Comparison of ENCODE assay signal across 37 mouse cellular contexts in genomic region chr6:48864181-48864580, GRCm38 (mm10). TPM values are rescaled to one million over a fixed set of nuclear protein-coding genes. Genes with fewer than 3 reads are reported as not detected.
A peak's percentile ranks its signal among the peaks of the same experiment; 100 is the strongest.
DNase-seq lines count a peak whose midpoint lies in the region; ATAC-seq and TF ChIP-seq lines count a peak whose summit lies in the region.
"Had no signal": no experiment of that assay in that cellular context is flagged by ENCODE, and none has a peak within 500 bp of the region (broad histone marks: within the 10 kb centered on the region; RNA-seq: fewer than 3 reads in every experiment).

No protein-coding gene starts in this region.

- no peak overlapping the region for H3K27ac ChIP-seq in liver, embryonic 11.5 days (ENCODE audit: low read depth, low read length)
- H3K27ac ChIP-seq in intestine, embryonic 16.5 days (ENCODE audit: low read length), result peak overlapping the region; percentile 94
- H3K27ac ChIP-seq in stomach, postnatal 0 days (replicated peaks), result no peak overlapping the region
- H3K27ac ChIP-seq: forebrain, embryonic 13.5 days; heart, embryonic 15.5 days; hindbrain, embryonic 14.5 days; layer of hippocampus, adult 2 months; limb, embryonic 13.5 days; liver, embryonic 13.5 days; midbrain, embryonic 12.5 days; neural tube, embryonic 12.5 days had no signal

- no peak for ATAC-seq in liver, embryonic 11.5 days (replicated peaks; ENCODE audit: low FRiP score)
- ATAC-seq in intestine, embryonic 16.5 days, result no peak
- no peak for ATAC-seq in stomach, postnatal 0 days (ENCODE audit: low FRiP score, low TSS enrichment)
- ATAC-seq: forebrain, embryonic 13.5 days; inflammation-experienced regulatory T-cells, adult 6 months; lung, postnatal 0 days had no signal

- no peak overlapping the region for H3K9ac ChIP-seq in liver, embryonic 11.5 days (ENCODE audit: low read depth, low read length)
- 0 out of 2 replicates have a peak overlapping the region, but pooled peaks have one; percentile 13 for H3K9ac ChIP-seq in intestine, embryonic 16.5 days (ENCODE audit: low read depth, low read length)
- H3K9ac ChIP-seq in stomach, postnatal 0 days (ENCODE audit: low read length), result no peak overlapping the region
- H3K9ac ChIP-seq: forebrain, embryonic 13.5 days; heart, embryonic 15.5 days; hindbrain, embryonic 14.5 days; limb, embryonic 13.5 days; liver, embryonic 13.5 days; midbrain, embryonic 12.5 days; neural tube, embryonic 12.5 days had no signal

- DNase-seq in kidney, adult 18-20 months, result peak; percentile 6
- no peak for DNase-seq in kidney, postnatal 4 days
- DNase-seq in liver, embryonic 11.5 days (ENCODE audit: low spot score), result peak; percentile 25
- no peak for DNase-seq in liver
- DNase-seq in stomach, postnatal 0 days (ENCODE audit: low spot score), result no peak
- no peak for DNase-seq in adrenal gland, postnatal 36 days
- DNase-seq: adrenal gland, adult 2 months; B cell, adult 2 months; cerebellum, adult 8-10 months; cerebellum, postnatal 25 days; gastrocnemius, postnatal 10 days; heart, postnatal 4 days; liver, embryonic 13.5 days; lung, adult 18-20 months; lung, postnatal 4 days; right cerebral cortex, adult 18-20 months; right cerebral cortex, postnatal 4 days; thymus, adult 18-20 months; thymus, postnatal 36 days had no signal

- no peak for TF ChIP-seq EP300 in stomach, postnatal 0 days (optimal IDR thresholded peaks at IDR 0.05)

- no peak overlapping the region for H3K4me2 ChIP-seq in liver, embryonic 11.5 days
- no peak overlapping the region for H3K4me2 ChIP-seq in intestine, embryonic 16.5 days (ENCODE audit: low read depth, low read length)
- H3K4me2 ChIP-seq in stomach, postnatal 0 days (replicated peaks; ENCODE audit: low read depth), result no peak overlapping the region
- H3K4me2 ChIP-seq: forebrain, embryonic 13.5 days; heart, embryonic 15.5 days; hindbrain, embryonic 14.5 days; limb, embryonic 13.5 days; liver, embryonic 13.5 days; midbrain, embryonic 12.5 days; neural tube, embryonic 12.5 days had no signal

- no peaks in the 10 kb centered on the region for H3K36me3 ChIP-seq in liver, embryonic 11.5 days (ENCODE audit: control insufficient read depth, insufficient read depth, low read length)
- no peaks in the 10 kb centered on the region for H3K36me3 ChIP-seq in intestine, embryonic 16.5 days (ENCODE audit: control insufficient read depth, insufficient read depth, low read length)
- no peaks in the 10 kb centered on the region for H3K36me3 ChIP-seq in stomach, postnatal 0 days (ENCODE audit: control insufficient read depth, insufficient read depth, low read length)
- H3K36me3 ChIP-seq: heart, embryonic 15.5 days; limb, embryonic 13.5 days; liver, embryonic 13.5 days; midbrain, embryonic 12.5 days; neural tube, embryonic 12.5 days had no signal

- H3K4me3 ChIP-seq in liver, embryonic 11.5 days (ENCODE audit: low read depth, low read length), result no peak overlapping the region
- H3K4me3 ChIP-seq in intestine, embryonic 16.5 days (ENCODE audit: low read length), result no peak overlapping the region
- H3K4me3 ChIP-seq in stomach, postnatal 0 days (ENCODE audit: low read depth, low read length), result no peak overlapping the region
- H3K4me3 ChIP-seq: forebrain, embryonic 13.5 days; heart, embryonic 15.5 days; layer of hippocampus, adult 2 months; limb, embryonic 13.5 days; liver, embryonic 13.5 days; megakaryocyte, embryonic 14.5 days; midbrain, embryonic 12.5 days; myocyte; neural tube, embryonic 12.5 days had no signal

- no peaks in the 10 kb centered on the region for H3K4me1 ChIP-seq in liver, embryonic 11.5 days (replicated peaks; ENCODE audit: control insufficient read depth, insufficient read depth, low read length)
- H3K4me1 ChIP-seq in intestine, embryonic 16.5 days (ENCODE audit: control insufficient read depth, insufficient read depth, low read length), result peaks cover 20% of the 10 kb centered on the region
- no peaks in the 10 kb centered on the region for H3K4me1 ChIP-seq in stomach, postnatal 0 days (replicated peaks; ENCODE audit: control insufficient read depth, insufficient read depth)
- H3K4me1 ChIP-seq: liver, embryonic 13.5 days; neural tube, embryonic 12.5 days had no signal

- WGBS in liver, embryonic 11.5 days, result 67% methylated on average over 3 of the region's 3 CpGs
- 41% methylated on average over 3 of the region's 3 CpGs for WGBS in intestine, embryonic 16.5 days
- 51% methylated on average over 3 of the region's 3 CpGs for WGBS in stomach, postnatal 0 days

- TF ChIP-seq CTCF in stomach, postnatal 0 days (IDR thresholded peaks at IDR 0.05; ENCODE audit: low read depth), result 0 out of 2 replicates have a peak, but pooled peaks have one; percentile 2

- H3K9me3 ChIP-seq in liver, embryonic 11.5 days (ENCODE audit: control insufficient read depth, low read length), result no peaks in the 10 kb centered on the region
- H3K9me3 ChIP-seq in intestine, embryonic 16.5 days (ENCODE audit: control insufficient read depth, low read length), result no peaks in the 10 kb centered on the region
- H3K9me3 ChIP-seq in stomach, postnatal 0 days (ENCODE audit: control insufficient read depth, low read length), result no peaks in the 10 kb centered on the region
- H3K9me3 ChIP-seq: forebrain, embryonic 13.5 days; heart, embryonic 15.5 days; limb, embryonic 13.5 days; liver, embryonic 13.5 days; megakaryocyte, embryonic 14.5 days; midbrain, embryonic 12.5 days; neural tube, embryonic 12.5 days had no signal

- no peaks in the 10 kb centered on the region for H3K27me3 ChIP-seq in liver, embryonic 11.5 days (replicated peaks; ENCODE audit: control insufficient read depth, insufficient read depth, low read length)
- H3K27me3 ChIP-seq in intestine, embryonic 16.5 days (replicated peaks; ENCODE audit: control insufficient read depth, insufficient read depth, low read length), result no peaks in the 10 kb centered on the region
- H3K27me3 ChIP-seq in stomach, postnatal 0 days (ENCODE audit: control insufficient read depth, insufficient read depth, low read length), result no peaks in the 10 kb centered on the region
- H3K27me3 ChIP-seq: heart, embryonic 15.5 days; limb, embryonic 13.5 days; liver, embryonic 13.5 days; midbrain, embryonic 12.5 days; neural tube, embryonic 12.5 days had no signal

RNA-seq across cellular contexts. Expression of gene Aoc1, which starts 8.5 kb away (rescaled TPM):
- not detected in 2 replicates for polyA plus RNA-seq in liver, embryonic 11.5 days (2014; fragmentation: Nextera tagmentation; extraction: Ambion mirVana)
- 51.9 and 71.5 TPM in 2 replicates for polyA plus RNA-seq in intestine, embryonic 16.5 days (2015; fragmentation: Nextera tagmentation; extraction: Ambion mirVana)
- not detected in 2 replicates for polyA plus RNA-seq in stomach, postnatal 0 days (2015; fragmentation: Nextera tagmentation; extraction: Ambion mirVana)
- not detected for total RNA-seq in adrenal gland, postnatal 36 days (2021)
- total RNA-seq: adrenal gland, adult 2 months; gastrocnemius, postnatal 10 days; heart, postnatal 4 days; layer of hippocampus, adult 2 months; layer of hippocampus, postnatal 25 days; left cerebral cortex, adult 8-10 months; left cerebral cortex, postnatal 36 days; midbrain, postnatal 0 days had no signal
- polyA plus RNA-seq: adrenal gland, adult 2 months; embryonic facial prominence, embryonic 11.5 days; forebrain, embryonic 13.5 days; heart, embryonic 15.5 days; hindbrain, embryonic 14.5 days; inflammation-experienced regulatory T-cells, adult 6 months; limb, embryonic 13.5 days; liver, embryonic 13.5 days; midbrain, embryonic 12.5 days; myocyte; stomach, embryonic 14.5 days had no signal

RNA-seq across cellular contexts. Expression of gene Tmem176b, which starts 22.9 kb away (rescaled TPM):
- polyA plus RNA-seq in liver, embryonic 11.5 days (2014; fragmentation: Nextera tagmentation; extraction: Ambion mirVana), result 105 and 118 TPM in 2 replicates
- 403 and 414 TPM in 2 replicates for polyA plus RNA-seq in intestine, embryonic 16.5 days (2015; fragmentation: Nextera tagmentation; extraction: Ambion mirVana)
- 245 and 254 TPM in 2 replicates for polyA plus RNA-seq in stomach, postnatal 0 days (2015; fragmentation: Nextera tagmentation; extraction: Ambion mirVana)
- total RNA-seq in adrenal gland, postnatal 36 days (2021), result 100 to 1,000 TPM; 506 to 589 TPM

RNA-seq across cellular contexts. Expression of gene Tmem176a, which starts 23.5 kb away (rescaled TPM):
- polyA plus RNA-seq in liver, embryonic 11.5 days (2014; fragmentation: Nextera tagmentation; extraction: Ambion mirVana), result 56.6 and 66.1 TPM in 2 replicates
- polyA plus RNA-seq in intestine, embryonic 16.5 days (2015; fragmentation: Nextera tagmentation; extraction: Ambion mirVana), result 183 TPM in 2 replicates
- 131 and 134 TPM in 2 replicates for polyA plus RNA-seq in stomach, postnatal 0 days (2015; fragmentation: Nextera tagmentation; extraction: Ambion mirVana)
- 100 to 1,000 TPM; 293 to 327 TPM for total RNA-seq in adrenal gland, postnatal 36 days (2021)

Comparison
In these comparisons a context has a peak if more than half of its experiments do, and no peak if none do; other contexts are left out.
1. DNase-seq: peak in kidney, adult 18-20 months (single experiment) and liver, embryonic 11.5 days (single experiment); none in kidney, postnatal 4 days (0 of 2), liver (single experiment), stomach, postnatal 0 days (single experiment) and adrenal gland, postnatal 36 days (0 of 2).
2. RNA of gene Aoc1, which starts 8.5 kb away (polyA plus RNA-seq): 51.9 to 71.5 TPM in intestine, embryonic 16.5 days; not detected in liver, embryonic 11.5 days and not detected in stomach, postnatal 0 days; every median in the first group is over 10 times any median in the second.